Mouse (Mus musculus) embryonic facial prominence, embryonic 15.5 days (tissue): ENCODE results near the gene Disp2. TPM values are rescaled to one million over a fixed set of nuclear protein-coding genes. Genes with fewer than 3 reads are reported as not detected.

Source experiments
- ATAC-seq: fragments of 200-750 bp; cut with Nextera tagmentation; 2 replicates; pipeline ENCODE4 v1.8.0; 2017; ENCODE audit warnings: low read depth, moderate TSS enrichment; ENCODE audit not compliant: insufficient number of reproducible peaks, low FRiP score, low TSS enrichment
- H3K27ac ChIP-seq: fragments of 300-500 bp; sonication (generic); replicated peaks from 2 replicates; pipeline ENCODE4 v1.5.1; 2015; ENCODE audit warnings: mild to moderate bottlenecking, inconsistent platforms
- H3K27me3 ChIP-seq: fragments of 300-500 bp; sonication (generic); 2 replicates; pipeline ENCODE4 v1.6.1; 2015; ENCODE audit warnings: inconsistent platforms
- H3K36me3 ChIP-seq: fragments of 300-500 bp; sonication (generic); 2 replicates; pipeline ENCODE4 v1.6.1; 2015; ENCODE audit warnings: mild to moderate bottlenecking, inconsistent platforms
- H3K4me1 ChIP-seq: fragments of 300-500 bp; sonication (generic); 2 replicates; pipeline ENCODE4 v1.6.1; 2015; ENCODE audit warnings: inconsistent platforms
- H3K4me2 ChIP-seq: fragments of 300-500 bp; sonication (generic); replicated peaks from 2 replicates; pipeline ENCODE4 v1.6.1; 2015; ENCODE audit warnings: mild to moderate bottlenecking, inconsistent platforms
- H3K4me3 ChIP-seq: fragments of 300-500 bp; sonication (generic); replicated peaks from 2 replicates; pipeline ENCODE4 v1.5.1; 2015; ENCODE audit warnings: mild to moderate bottlenecking, inconsistent platforms
- H3K9ac ChIP-seq: fragments of 300-500 bp; sonication (generic); 2 replicates; pipeline ENCODE4 v1.6.1; 2015; ENCODE audit warnings: inconsistent platforms
- H3K9me3 ChIP-seq: fragments of 300-500 bp; sonication (generic); replicated peaks from 2 replicates; pipeline ENCODE4 v1.6.1; 2016; ENCODE audit warnings: inconsistent platforms
- WGBS: fragments of 180-500 bp; shearing (Covaris S2); methylation state at CpG from one replicate; pipeline ENCODE4 v1.1.7; 2015; 5-methylcytosine and 5-hydroxymethylcytosine counted together
- polyA plus RNA-seq: library from polyadenylated mRNA; unstranded; fragments of >200 nt; fragmentation: Nextera tagmentation; extraction: Ambion mirVana; gene quantifications from 2 replicates; pipeline ENCODE4 v1.2.1, GENCODE M21; 2015

Disp2 gene
- polyA plus RNA-seq, 1 experiment from 2014 or later, result 0.68 TPM

DNA sequence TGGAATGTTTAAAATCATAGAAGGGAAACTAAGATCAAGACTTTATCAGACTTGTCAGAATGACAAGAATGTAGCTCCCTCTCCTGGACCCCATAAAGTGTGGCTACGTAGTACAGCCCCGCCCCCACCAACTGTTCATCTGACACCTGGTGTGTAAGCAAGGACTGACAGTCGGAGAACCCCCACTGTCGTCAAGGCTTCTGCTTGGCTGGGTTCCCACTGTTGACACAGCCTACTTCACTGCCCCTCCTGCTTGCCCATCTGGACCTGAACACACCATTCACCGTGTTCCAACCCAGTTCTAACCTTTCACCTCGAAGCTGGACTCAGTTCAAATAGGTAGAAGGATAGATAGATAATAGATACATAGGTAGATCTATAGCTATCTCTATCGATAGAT, 66.7 kb downstream of the Disp2 start:
- Histone ChIP-seq H3K27me3 (no peaks in the 10 kb centered on the region), H3K9ac (no peak overlapping the region), H3K4me2 (no peak overlapping the region), H3K4me3 (no peak overlapping the region), H3K4me1 (no peaks in the 10 kb centered on the region), H3K27ac (no peak overlapping the region), H3K36me3 (no peaks in the 10 kb centered on the region), H3K9me3 (no peaks in the 10 kb centered on the region)
- 53% methylated on average over 7 of the region's 7 CpGs for WGBS
- ATAC-seq, result no peak

DNA sequence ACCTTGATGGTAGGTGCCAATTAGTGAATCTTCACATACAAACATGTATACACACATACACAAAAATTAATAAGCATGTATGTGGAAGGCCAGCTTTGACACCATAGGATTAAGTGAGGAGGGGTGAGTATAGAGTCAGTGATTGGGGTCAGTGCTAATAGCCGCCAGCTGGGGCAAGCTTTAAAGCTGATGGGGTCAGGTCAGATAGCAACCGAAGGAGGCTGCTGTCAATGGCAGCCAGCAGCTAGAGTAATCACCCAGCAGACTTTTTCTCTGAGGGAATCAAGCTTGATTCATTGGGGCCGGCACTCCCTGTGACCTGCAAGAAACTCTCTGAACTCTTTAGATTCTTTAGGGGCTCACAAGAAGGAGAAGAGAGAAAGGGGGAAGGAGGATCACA, 72.2 kb downstream of the Disp2 start:
- 21% methylated on average over 3 of the region's 3 CpGs for WGBS
- no peak overlapping the region for H3K4me3 ChIP-seq
- no peak for ATAC-seq

More for the DNA sequence above, 72.2 kb downstream of the Disp2 start:
- no peaks in the 10 kb centered on the region for H3K27me3 ChIP-seq
- no peak overlapping the region for H3K4me2 ChIP-seq
- H3K36me3 ChIP-seq, result no peaks in the 10 kb centered on the region
- no peaks in the 10 kb centered on the region for H3K9me3 ChIP-seq
- no peaks in the 10 kb centered on the region for H3K4me1 ChIP-seq
- H3K9ac ChIP-seq, result no peak overlapping the region
- no peak overlapping the region for H3K27ac ChIP-seq

Other genes with a start within 250 kb of the Disp2 start
- 5.1 and 6.7 TPM in 2 replicates for gene Bmf, start 230.0 kb upstream of the Disp2 start, polyA plus RNA-seq
- gene Bub1b, start 181.5 kb upstream of the Disp2 start, polyA plus RNA-seq, result 58.3 and 60.6 TPM in 2 replicates
- 8.5 TPM in 2 replicates for gene Pak6, start 116.4 kb upstream of the Disp2 start, polyA plus RNA-seq
- 0.11 and 0.19 TPM in 2 replicates for gene Ankrd63, start 75.8 kb upstream of the Disp2 start, polyA plus RNA-seq
- 0.75 and 1.1 TPM in 2 replicates for gene Plcb2, start 51.3 kb upstream of the Disp2 start, polyA plus RNA-seq
- 15.9 and 16.9 TPM in 2 replicates for gene Inafm2, start 34.0 kb upstream of the Disp2 start, polyA plus RNA-seq
- gene Ccdc9b, start 17.1 kb upstream of the Disp2 start, polyA plus RNA-seq, result 2.0 and 2.4 TPM in 2 replicates
- gene Phgr1, start 7.0 kb upstream of the Disp2 start, polyA plus RNA-seq, result 1.7 and 4.2 TPM in 2 replicates
- 75.3 and 80.0 TPM in 2 replicates for gene Knstrn, start 34.3 kb downstream of the Disp2 start, polyA plus RNA-seq
- 65.9 and 69.2 TPM in 2 replicates for gene Ivd, start 82.2 kb downstream of the Disp2 start, polyA plus RNA-seq
- gene Bahd1, start 120.7 kb downstream of the Disp2 start, polyA plus RNA-seq, result 5.9 and 7.0 TPM in 2 replicates
- 49.0 and 50.4 TPM in 2 replicates for gene Chst14, start 146.8 kb downstream of the Disp2 start, polyA plus RNA-seq
- 25.7 and 26.5 TPM in 2 replicates for gene Ccdc32, start 249.7 kb downstream of the Disp2 start, polyA plus RNA-seq